Mouse (Mus musculus) heart, embryonic 11.5 days (tissue): ENCODE measurements around the gene Enpep. TPM values are rescaled to one million over a fixed set of nuclear protein-coding genes. Genes with fewer than 3 reads are reported as not detected.
A peak's percentile ranks its signal among the peaks of the same experiment; 100 is the strongest.

Experiments used
- ATAC-seq: fragments of 200-750 bp; cut with Nextera tagmentation; replicated peaks from 2 replicates; pipeline ENCODE4 v1.8.0; 2017; ENCODE audit warnings: moderate library complexity; ENCODE audit not compliant: insufficient number of reproducible peaks, low FRiP score, low TSS enrichment
- H3K27ac ChIP-seq: fragments of 300-500 bp; sonication (generic); 2 replicates; pipeline ENCODE4 v1.5.1; 2014; ENCODE audit warnings: mild to moderate bottlenecking, low read depth, low read length
- H3K27me3 ChIP-seq: fragments of 300-500 bp; sonication (generic); 2 replicates; pipeline ENCODE4 v1.6.1; 2014; ENCODE audit warnings: mild to moderate bottlenecking, low read length, mixed read lengths; ENCODE audit not compliant: control insufficient read depth, insufficient read depth
- H3K36me3 ChIP-seq: fragments of 300-500 bp; sonication (generic); 2 replicates; pipeline ENCODE4 v1.6.1; 2014; ENCODE audit warnings: mild to moderate bottlenecking, low read length, moderate library complexity, mixed read lengths; ENCODE audit not compliant: control insufficient read depth, insufficient read depth
- H3K4me1 ChIP-seq: fragments of 300-500 bp; sonication (generic); 2 replicates; pipeline ENCODE4 v1.6.1; 2014; ENCODE audit warnings: low read length; ENCODE audit not compliant: control insufficient read depth, insufficient read depth
- H3K4me2 ChIP-seq: fragments of 300-500 bp; sonication (generic); 2 replicates; pipeline ENCODE4 v1.6.1; 2014; ENCODE audit warnings: mild to moderate bottlenecking, moderate library complexity
- H3K4me3 ChIP-seq: fragments of 300-500 bp; sonication (generic); 2 replicates; pipeline ENCODE4 v1.5.1; 2014; ENCODE audit warnings: low read depth, low read length
- H3K9ac ChIP-seq: fragments of 300-500 bp; sonication (generic); 2 replicates; pipeline ENCODE4 v1.6.1; 2014; ENCODE audit warnings: mild to moderate bottlenecking, low read depth, low read length, moderate library complexity
- H3K9me3 ChIP-seq: fragments of 300-500 bp; sonication (generic); replicated peaks from 2 replicates; pipeline ENCODE4 v1.6.1; 2016; ENCODE audit warnings: low read length; ENCODE audit not compliant: control insufficient read depth
- WGBS: fragments of 180-500 bp; shearing (Covaris S2); extraction: QIAGEN DNeasy Blood & Tissue Kit; methylation state at CpG from one replicate; pipeline ENCODE4 v1.1.7; 2014; ENCODE audit not compliant: insufficient replicate concordance; 5-methylcytosine and 5-hydroxymethylcytosine counted together
- polyA plus RNA-seq: library from polyadenylated mRNA; unstranded; fragments of >200 nt; fragmentation: Nextera tagmentation; extraction: Ambion mirVana; gene quantifications from 2 replicates; pipeline ENCODE4 v1.2.1, GENCODE M21; 2014

Gene Enpep
- polyA plus RNA-seq, 1 experiment from 2014 or later: 12.9 TPM

- no peak for ATAC-seq
- peaks cover 55% of the 10 kb centered on the region for H3K27me3 ChIP-seq
- peaks cover 9% of the 10 kb centered on the region; the same call in 1 of the 2 replicates for H3K4me1 ChIP-seq
- 1% methylated on average over 40 of the region's 40 CpGs for WGBS
- no peaks in the 10 kb centered on the region for H3K9me3 ChIP-seq
- peak overlapping the region; percentile 10; the same call in 1 of the 2 replicates for H3K9ac ChIP-seq
- H3K36me3 ChIP-seq: no peaks in the 10 kb centered on the region
- peak overlapping the region; percentile 4; the same call in 1 of the 2 replicates for H3K27ac ChIP-seq
- peak overlapping the region; percentile 57 for H3K4me2 ChIP-seq
- H3K4me3 ChIP-seq: peak overlapping the region; percentile 25
These were observed 107.5 kb downstream of the Enpep start for GRCm38 (mm10) chr3:129224806-129225576.

- peak overlapping the region; percentile 4; the same call in 1 of the 2 replicates for H3K27ac ChIP-seq
- no peak for ATAC-seq
- H3K9ac ChIP-seq: peak overlapping the region; percentile 10
These were observed 108.3 kb downstream of the Enpep start for GRCm38 (mm10) chr3:129223964-129224805.

DNA sequence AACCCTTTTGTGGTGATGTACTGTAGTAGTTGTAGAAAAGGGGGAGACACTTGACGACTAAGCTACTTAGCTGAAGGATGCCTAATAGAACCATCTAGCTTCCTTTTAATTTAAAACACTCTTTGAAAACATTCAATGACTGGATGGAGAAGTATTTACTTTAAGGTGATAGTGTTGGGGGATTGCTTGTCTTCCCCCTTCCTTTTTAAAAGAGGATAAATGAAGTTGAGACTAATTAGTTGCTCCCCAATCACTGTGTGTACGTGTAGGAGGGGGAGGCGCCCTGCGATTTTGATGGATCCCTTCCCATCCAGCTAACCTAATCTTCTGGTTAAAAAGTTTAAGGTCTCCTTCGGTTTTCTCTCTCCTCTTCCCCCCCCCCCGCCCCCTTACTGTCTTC, 109.1 kb downstream of the Enpep start:
- peaks cover 63% of the 10 kb centered on the region for H3K27me3 ChIP-seq
- H3K4me3 ChIP-seq: peak overlapping the region; percentile 25
- peak overlapping the region; percentile 57 for H3K4me2 ChIP-seq
- whole genome bisulfite sequencing: 4% methylated on average over 6 of the region's 6 CpGs
- H3K36me3 ChIP-seq: no peaks in the 10 kb centered on the region
- H3K27ac ChIP-seq: no peak overlapping the region
- no peak overlapping the region for H3K9ac ChIP-seq
- H3K9me3 ChIP-seq: no peaks in the 10 kb centered on the region
- ATAC-seq: no peak
- H3K4me1 ChIP-seq: peaks cover 9% of the 10 kb centered on the region; the same call in 1 of the 2 replicates

More at GRCm38 (mm10) chr3:129223964-129224805, 108.3 kb downstream of the Enpep start:
- Histone ChIP-seq H3K27me3 (peaks cover 59% of the 10 kb centered on the region), H3K4me2 (peak overlapping the region; percentile 57), H3K4me3 (peak overlapping the region; percentile 25), H3K9me3 (no peaks in the 10 kb centered on the region), H3K4me1 (peaks cover 9% of the 10 kb centered on the region; the same call in 1 of the 2 replicates), H3K36me3 (no peaks in the 10 kb centered on the region)
- under 1% methylated on average over 26 of the region's 26 CpGs for WGBS

DNA sequence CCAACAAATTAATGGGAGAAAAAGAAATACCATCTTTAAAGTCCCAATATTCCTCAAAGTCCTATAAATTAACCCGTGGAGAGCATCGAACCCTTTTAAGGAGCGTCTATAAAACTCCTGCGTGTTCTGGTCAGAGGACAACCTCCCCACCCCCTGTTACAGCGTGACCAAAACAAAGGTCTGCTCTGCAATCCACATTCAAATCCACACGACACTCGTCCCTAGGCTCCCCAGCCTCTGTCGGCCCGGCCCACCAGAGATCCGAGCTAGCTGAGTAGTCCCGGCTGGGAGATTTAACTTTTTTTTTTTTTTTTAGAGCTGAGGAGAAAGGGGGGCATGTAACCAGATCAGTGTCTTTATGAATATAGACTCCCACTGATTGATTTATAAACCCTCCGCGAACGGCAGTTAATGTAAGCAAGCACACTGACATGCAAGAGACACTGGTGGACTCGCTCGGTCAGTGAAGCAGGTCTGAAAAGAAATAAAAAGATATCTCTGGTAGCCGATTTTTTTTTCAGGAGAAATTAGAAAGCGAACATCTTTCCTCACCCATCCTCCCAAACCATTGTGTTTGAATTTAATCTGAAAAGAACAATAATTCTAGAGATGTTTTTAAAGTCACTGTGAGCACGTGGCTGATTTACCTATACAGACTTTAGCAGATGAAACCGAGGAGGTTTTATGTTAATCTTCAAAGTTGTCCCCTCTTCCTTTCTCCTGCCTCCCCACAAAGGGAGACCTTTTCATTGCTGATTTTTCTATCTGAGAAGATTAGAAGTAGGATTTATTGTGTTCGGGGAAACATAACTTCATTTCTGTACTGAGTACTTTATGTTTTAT, 109.9 kb downstream of the Enpep start:
- Histone ChIP-seq H3K9me3 (no peaks in the 10 kb centered on the region), H3K4me2 (peak overlapping the region; percentile 57), H3K27me3 (peaks cover 65% of the 10 kb centered on the region), H3K4me3 (no peak overlapping the region; the same call in 1 of the 2 replicates), H3K4me1 (peaks cover 12% of the 10 kb centered on the region; the same call in 1 of the 2 replicates), H3K36me3 (no peaks in the 10 kb centered on the region), H3K27ac (no peak overlapping the region), H3K9ac (no peak overlapping the region)
- 3% methylated on average over 21 of the region's 21 CpGs for WGBS
- no peak for ATAC-seq

- H3K4me2 ChIP-seq: peak overlapping the region; percentile 52
- peaks cover 60% of the 10 kb centered on the region for H3K27me3 ChIP-seq
- 3% methylated on average over 26 of the region's 27 CpGs for WGBS
- H3K9ac ChIP-seq: peak overlapping the region; percentile 43; the same call in 1 of the 2 replicates
- H3K36me3 ChIP-seq: no peaks in the 10 kb centered on the region
- H3K4me3 ChIP-seq: peak overlapping the region; percentile 22
- H3K4me1 ChIP-seq: peaks cover 7% of the 10 kb centered on the region; the same call in 1 of the 2 replicates
- no peaks in the 10 kb centered on the region for H3K9me3 ChIP-seq
- H3K27ac ChIP-seq: peak overlapping the region; percentile 50
- no peak for ATAC-seq
These were observed 110.9 kb downstream of the Enpep start for GRCm38 (mm10) chr3:129221380-129222260.

GRCm38 (mm10) chr3:129220681-129221379, 111.7 kb downstream of the Enpep start:
- 3% methylated on average over 24 of the region's 24 CpGs for WGBS
- Histone ChIP-seq H3K4me2 (peak overlapping the region; percentile 52), H3K4me3 (no peak overlapping the region)

DNA sequence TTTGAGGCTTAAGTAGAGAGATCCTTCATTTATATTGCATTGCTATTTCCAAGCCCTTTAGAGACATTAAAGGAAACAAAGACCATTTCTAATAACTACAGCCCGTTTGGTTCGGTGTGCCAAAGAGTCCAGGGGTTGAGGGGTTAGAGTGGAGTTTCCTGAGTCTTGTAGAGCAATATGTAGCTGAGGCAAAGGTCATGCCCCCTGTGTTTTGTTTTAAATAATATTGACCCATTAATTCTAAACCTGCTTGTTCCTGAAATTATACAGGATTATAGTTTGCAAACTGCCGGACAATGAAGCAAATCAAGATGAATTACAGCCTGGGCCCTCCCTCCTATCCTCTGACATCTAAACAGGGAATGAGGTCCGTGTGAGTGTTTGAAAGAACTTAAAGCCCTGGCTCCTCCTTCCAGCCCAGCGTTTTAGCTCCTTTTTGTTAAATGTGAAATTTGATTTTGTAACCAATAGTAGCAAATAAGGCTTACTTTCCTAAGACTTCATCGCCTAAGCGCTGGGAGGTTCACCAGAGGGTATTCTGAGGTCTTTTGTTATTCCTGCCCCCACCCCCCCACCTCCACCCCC, 112.3 kb downstream of the Enpep start:
- peaks cover 11% of the 10 kb centered on the region; the same call in 1 of the 2 replicates for H3K4me1 ChIP-seq
- no peaks in the 10 kb centered on the region for H3K36me3 ChIP-seq
- peaks cover 56% of the 10 kb centered on the region for H3K27me3 ChIP-seq
- ATAC-seq: no peak
- no peaks in the 10 kb centered on the region for H3K9me3 ChIP-seq
- H3K4me2 ChIP-seq: peak overlapping the region; percentile 52
- H3K27ac ChIP-seq: 0 out of 2 replicates have a peak overlapping the region, but pooled peaks have one; percentile 6
- H3K4me3 ChIP-seq: no peak overlapping the region
- WGBS: 6% methylated on average over 7 of the region's 7 CpGs
- no peak overlapping the region for H3K9ac ChIP-seq

More at GRCm38 (mm10) chr3:129220681-129221379, 111.7 kb downstream of the Enpep start:
- no peaks in the 10 kb centered on the region for H3K36me3 ChIP-seq
- peaks cover 59% of the 10 kb centered on the region for H3K27me3 ChIP-seq
- peaks cover 10% of the 10 kb centered on the region; the same call in 1 of the 2 replicates for H3K4me1 ChIP-seq
- ATAC-seq: 0 out of 2 replicates have a peak, but pooled peaks have one; percentile 15
- peak overlapping the region; percentile 10; the same call in 1 of the 2 replicates for H3K9ac ChIP-seq
- no peaks in the 10 kb centered on the region for H3K9me3 ChIP-seq
- peak overlapping the region; percentile 1; the same call in 1 of the 2 replicates for H3K27ac ChIP-seq
